In the genomic region with DNA sequence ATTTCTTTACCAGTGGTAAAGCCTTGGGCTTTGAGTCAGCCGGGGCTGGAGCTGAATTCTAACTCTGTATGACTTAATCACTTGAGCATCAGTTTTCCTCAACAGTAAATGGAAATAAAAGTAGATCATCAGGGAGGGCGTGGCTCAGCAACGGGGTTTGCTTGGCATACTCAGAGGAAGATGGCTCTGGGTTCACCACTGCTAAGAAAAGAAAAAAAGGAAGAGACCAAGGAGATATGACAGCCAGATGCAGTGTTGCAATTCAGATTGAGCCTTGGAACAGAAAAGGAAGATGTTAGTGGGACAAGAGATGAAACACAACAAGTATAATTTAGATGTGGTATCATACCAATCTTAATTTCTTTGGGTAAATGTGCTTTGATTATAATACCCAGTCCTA, we compare ENCODE assay signal across 24 mouse cellular contexts. TPM values are rescaled to one million over a fixed set of nuclear protein-coding genes. Genes with fewer than 3 reads are reported as not detected.
"Had no signal": no experiment of that assay in that cellular context is flagged by ENCODE, and none has a peak within 500 bp of the region (broad histone marks: within the 10 kb centered on the region; RNA-seq: fewer than 3 reads in every experiment).

No protein-coding gene starts in this region.

- H3K9ac ChIP-seq: limb, embryonic 12.5 days; limb, embryonic 15.5 days; liver, embryonic 12.5 days; liver, embryonic 15.5 days; lung, embryonic 15.5 days; midbrain, embryonic 12.5 days; midbrain, embryonic 15.5 days had no signal

- H3K36me3 ChIP-seq: limb, embryonic 12.5 days; limb, embryonic 15.5 days; liver, embryonic 12.5 days; liver, embryonic 15.5 days; lung, embryonic 15.5 days; midbrain, embryonic 12.5 days; midbrain, embryonic 15.5 days had no signal

- H3K9me3 ChIP-seq: limb, embryonic 12.5 days; limb, embryonic 15.5 days; liver, embryonic 12.5 days; liver, embryonic 15.5 days; lung, embryonic 15.5 days; midbrain, embryonic 12.5 days; midbrain, embryonic 15.5 days had no signal

- H3K27ac ChIP-seq: kidney, postnatal 0 days; layer of hippocampus, adult 2 months; left cerebral cortex, adult 2 months; limb, embryonic 12.5 days; limb, embryonic 15.5 days; liver, embryonic 12.5 days; liver, embryonic 15.5 days; lung, embryonic 15.5 days; macrophage; midbrain, embryonic 12.5 days; midbrain, embryonic 15.5 days; stomach, postnatal 0 days had no signal

- DNase-seq: kidney, adult 2 months; kidney, postnatal 25 days; layer of hippocampus, adult 9-11 months; lung, adult 18-20 months; lung, postnatal 10 days; right cerebral cortex, postnatal 4 days; thymus, adult 2 months; thymus, postnatal 14 days had no signal

- ATAC-seq: intestine, postnatal 0 days; liver, embryonic 12.5 days; midbrain, embryonic 15.5 days had no signal

- H3K4me1 ChIP-seq: limb, embryonic 12.5 days; limb, embryonic 15.5 days; liver, embryonic 12.5 days; liver, embryonic 15.5 days; lung, embryonic 15.5 days; midbrain, embryonic 12.5 days; midbrain, embryonic 15.5 days had no signal

- H3K4me2 ChIP-seq: limb, embryonic 12.5 days; limb, embryonic 15.5 days; liver, embryonic 12.5 days; liver, embryonic 15.5 days; lung, embryonic 15.5 days; midbrain, embryonic 12.5 days; midbrain, embryonic 15.5 days had no signal

- H3K27me3 ChIP-seq: limb, embryonic 12.5 days; limb, embryonic 15.5 days; midbrain, embryonic 15.5 days had no signal

- H3K4me3 ChIP-seq: layer of hippocampus, adult 2 months; left cerebral cortex, adult 2 months; limb, embryonic 12.5 days; limb, embryonic 15.5 days; liver, embryonic 12.5 days; liver, embryonic 15.5 days; lung, embryonic 15.5 days; midbrain, embryonic 12.5 days; midbrain, embryonic 15.5 days had no signal

RNA-seq across cellular contexts. Expression of gene Lhx2, which starts 25.7 kb away (rescaled TPM):
- polyA plus RNA-seq: intestine, postnatal 0 days; kidney, embryonic 14.5 days; large intestine, adult 2 months; lung, embryonic 15.5 days; stomach, embryonic 14.5 days; stomach, postnatal 0 days had no signal
